In genomic region chr9:99131119-99131518, GRCm38 (mm10) we compare ENCODE assay signal across 24 mouse cellular contexts. TPM values are rescaled to one million over a fixed set of nuclear protein-coding genes. Genes with fewer than 3 reads are reported as not detected.
DNase-seq lines count a peak whose midpoint lies in the region; ATAC-seq and TF ChIP-seq lines count a peak whose summit lies in the region.
"Had no signal": no experiment of that assay in that cellular context is flagged by ENCODE, and none has a peak within 500 bp of the region (broad histone marks: within the 10 kb centered on the region; RNA-seq: fewer than 3 reads in every experiment).

No protein-coding gene starts in this region.

- H3K27ac ChIP-seq in ES-Bruce4 (ENCODE audit: insufficient read depth, low read length), result peak overlapping the region; percentile 69
- H3K27ac ChIP-seq in liver, embryonic 14.5 days, result no peak overlapping the region
- no peak overlapping the region for H3K27ac ChIP-seq in midbrain, embryonic 15.5 days
- H3K27ac ChIP-seq: forebrain, embryonic 12.5 days; heart, adult 2 months; hindbrain, embryonic 13.5 days; kidney, postnatal 0 days; limb, embryonic 13.5 days; midbrain, embryonic 12.5 days; neural tube, embryonic 13.5 days had no signal

- H3K9ac ChIP-seq in ES-Bruce4 (ENCODE audit: low read depth, poor library complexity, severe bottlenecking), result no peak overlapping the region; the same call in 1 of the 2 replicates
- no peak overlapping the region for H3K9ac ChIP-seq in liver, embryonic 14.5 days (replicated peaks)
- H3K9ac ChIP-seq in midbrain, embryonic 15.5 days, result no peak overlapping the region
- H3K9ac ChIP-seq: forebrain, embryonic 12.5 days; hindbrain, embryonic 13.5 days; limb, embryonic 13.5 days; lung, embryonic 14.5 days; midbrain, embryonic 12.5 days; neural tube, embryonic 13.5 days had no signal

- ATAC-seq in liver, embryonic 14.5 days (ENCODE audit: insufficient read depth), result 0 out of 2 replicates have a peak, but pooled peaks have one; percentile 28
- peak; percentile 73 for ATAC-seq in monocyte, adult 5-6 weeks (replicated peaks; ENCODE audit: insufficient number of reproducible peaks, low FRiP score, low TSS enrichment, poor library complexity, severe bottlenecking)
- no peak for ATAC-seq in midbrain, embryonic 15.5 days (replicated peaks)

- H3K27me3 ChIP-seq in ES-Bruce4 (ENCODE audit: control insufficient read depth, insufficient read depth, low read length, poor library complexity, severe bottlenecking), result no peaks in the 10 kb centered on the region
- no peaks in the 10 kb centered on the region for H3K27me3 ChIP-seq in liver, embryonic 14.5 days (ENCODE audit: control insufficient read depth, insufficient read depth, low read length)
- H3K27me3 ChIP-seq in midbrain, embryonic 15.5 days (replicated peaks), result no peaks in the 10 kb centered on the region
- H3K27me3 ChIP-seq: forebrain, embryonic 12.5 days; hindbrain, embryonic 13.5 days; limb, embryonic 13.5 days; midbrain, embryonic 12.5 days; neural tube, embryonic 13.5 days; Patski had no signal

- peak; percentile 51 for DNase-seq in 3134 (ENCODE audit: extremely low read depth, insufficient read length, low spot score)
- DNase-seq in liver, embryonic 14.5 days (ENCODE audit: low read depth in 3 of 3, low spot score in 3 of 3), result no peak
- no peak for DNase-seq in cerebellum, adult 9-11 months
- no peak for DNase-seq in retina, postnatal 1 day
- DNase-seq: adrenal gland, postnatal 36 days; cerebellum, adult 11 months; cerebellum, postnatal 10 days; gastrocnemius, postnatal 36 days; heart, adult 2 months; kidney, adult 2 months; lung, embryonic 14.5 days; lung, postnatal 36 days; right cerebral cortex, postnatal 4 days; thymus, postnatal 25 days had no signal

- 45% methylated on average over 4 of the region's 4 CpGs for WGBS in liver, embryonic 14.5 days (ENCODE audit: insufficient replicate concordance)
- 87% methylated on average over 4 of the region's 4 CpGs for WGBS in midbrain, embryonic 15.5 days

- TF ChIP-seq CTCF in ES-Bruce4 (IDR thresholded peaks at IDR 0.05; ENCODE audit: low read depth, low read length), result no peak
- no peak for TF ChIP-seq CTCF in liver, embryonic 14.5 days (IDR thresholded peaks at IDR 0.05; ENCODE audit: low read depth)

- TF ChIP-seq POLR2A in ES-Bruce4 (IDR thresholded peaks at IDR 0.05; ENCODE audit: insufficient read depth, low read length), result no peak

- TF ChIP-seq EP300 in ES-Bruce4 (IDR thresholded peaks at IDR 0.05; ENCODE audit: insufficient read depth, low read depth, low read length), result 0 out of 2 replicates have a peak, but pooled peaks have one; percentile 26
- no peak for TF ChIP-seq EP300 in liver, embryonic 14.5 days (IDR thresholded peaks at IDR 0.05; ENCODE audit: low read depth)

- H3K9me3 ChIP-seq in ES-Bruce4 (replicated peaks; ENCODE audit: control insufficient read depth, insufficient read depth, low read length, poor library complexity, severe bottlenecking), result no peaks in the 10 kb centered on the region
- H3K9me3 ChIP-seq in liver, embryonic 14.5 days (ENCODE audit: control insufficient read depth, low read length), result no peaks in the 10 kb centered on the region
- H3K9me3 ChIP-seq in midbrain, embryonic 15.5 days, result no peaks in the 10 kb centered on the region
- H3K9me3 ChIP-seq: forebrain, embryonic 12.5 days; hindbrain, embryonic 13.5 days; limb, embryonic 13.5 days; midbrain, embryonic 12.5 days; neural tube, embryonic 13.5 days had no signal

- H3K4me2 ChIP-seq in liver, embryonic 14.5 days (ENCODE audit: low read depth), result no peak overlapping the region
- H3K4me2 ChIP-seq in midbrain, embryonic 15.5 days, result no peak overlapping the region
- H3K4me2 ChIP-seq: forebrain, embryonic 12.5 days; hindbrain, embryonic 13.5 days; limb, embryonic 13.5 days; lung, embryonic 14.5 days; midbrain, embryonic 12.5 days; neural tube, embryonic 13.5 days had no signal

- peaks cover 2% of the 10 kb centered on the region; the same call in 1 of the 2 replicates for H3K36me3 ChIP-seq in ES-Bruce4 (ENCODE audit: control insufficient read depth, insufficient read depth, low read length, poor library complexity, severe bottlenecking)
- no peaks in the 10 kb centered on the region for H3K36me3 ChIP-seq in liver, embryonic 14.5 days (replicated peaks; ENCODE audit: control insufficient read depth, insufficient read depth, low read depth)
- H3K36me3 ChIP-seq in midbrain, embryonic 15.5 days (replicated peaks), result no peaks in the 10 kb centered on the region
- H3K36me3 ChIP-seq: forebrain, embryonic 12.5 days; hindbrain, embryonic 13.5 days; limb, embryonic 13.5 days; midbrain, embryonic 12.5 days; neural tube, embryonic 13.5 days had no signal

- no peak overlapping the region for H3K4me3 ChIP-seq in ES-Bruce4 (ENCODE audit: low read depth, low read length)
- H3K4me3 ChIP-seq in liver, embryonic 14.5 days (ENCODE audit: insufficient read depth in 1 of 2, low read depth in 2 of 2, low read length in 2 of 2), result no peak overlapping the region
- H3K4me3 ChIP-seq in midbrain, embryonic 15.5 days, result no peak overlapping the region
- H3K4me3 ChIP-seq: forebrain, embryonic 12.5 days; heart, adult 2 months; hindbrain, embryonic 13.5 days; limb, embryonic 13.5 days; midbrain, embryonic 12.5 days; neural tube, embryonic 13.5 days had no signal

- H3K4me1 ChIP-seq in ES-Bruce4 (ENCODE audit: control insufficient read depth, insufficient read depth, low read length), result peaks cover 5% of the 10 kb centered on the region
- peaks cover 0 to 9% of the 10 kb centered on the region in 2 experiments; a peak in 3 of 4 replicates for H3K4me1 ChIP-seq in liver, embryonic 14.5 days (replicated peaks; ENCODE audit: control insufficient read depth in 2 of 2, insufficient read depth in 2 of 2, low read length in 1 of 2)
- H3K4me1 ChIP-seq in midbrain, embryonic 15.5 days, result no peaks in the 10 kb centered on the region
- H3K4me1 ChIP-seq: forebrain, embryonic 12.5 days; midbrain, embryonic 12.5 days; neural tube, embryonic 13.5 days had no signal

RNA-seq across cellular contexts. Expression of gene Pik3cb, which starts 9.3 kb away (rescaled TPM):
- polyA plus RNA-seq in ES-Bruce4 (2011; ENCODE audit: insufficient read depth, insufficient read length, low read depth, missing spikeins), result 53.8 and 55.5 TPM in 2 replicates
- 3.0 and 4.3 TPM in 2 replicates for polyA plus RNA-seq in liver, embryonic 14.5 days (2012; rRNA removed)
- polyA plus RNA-seq in liver, embryonic 14.5 days (2014; fragmentation: Nextera tagmentation; extraction: Ambion mirVana), result 1.8 and 2.3 TPM in 2 replicates
- 6.0 to 12.7 TPM (median 6.8 TPM) in 3 replicates for total RNA-seq in monocyte, adult 5-6 weeks (2017)
- polyA plus RNA-seq in midbrain, embryonic 15.5 days (2015; fragmentation: Nextera tagmentation; extraction: Ambion mirVana), result 2.3 and 4.4 TPM in 2 replicates

Comparison
In these comparisons a context has a peak if more than half of its experiments do, and no peak if none do; other contexts are left out.
1. RNA of gene Pik3cb, which starts 9.3 kb away (polyA plus RNA-seq): 53.8 to 55.5 TPM in ES-Bruce4; 2.3 to 4.4 TPM in midbrain, embryonic 15.5 days and 1.8 to 4.3 TPM in liver, embryonic 14.5 days; every median in the first group is over 10 times any median in the second.